Mouse (Mus musculus) neural tube, embryonic 11.5 days (tissue): ENCODE data around the gene Atp2a1. TPM values are rescaled to one million over a fixed set of nuclear protein-coding genes. Genes with fewer than 3 reads are reported as not detected.

Experiments used
- ATAC-seq: fragments of 200-750 bp; cut with Nextera tagmentation; 2 replicates; pipeline ENCODE4 v1.8.0; 2017; ENCODE audit warnings: moderate number of reproducible peaks, mild to moderate bottlenecking, moderate TSS enrichment, moderate library complexity; ENCODE audit not compliant: insufficient read depth, low FRiP score, low TSS enrichment
- DNase-seq: peaks from one replicate; pipeline ENCODE4 v3.0.0-alpha.2; 2015; ENCODE audit warnings: low spot score
- H3K27ac ChIP-seq: fragments of 300-500 bp; sonication (generic); 2 replicates; pipeline ENCODE4 v1.5.1; 2014; ENCODE audit warnings: low read depth, mild to moderate bottlenecking, low read length
- H3K27me3 ChIP-seq: fragments of 300-500 bp; sonication (generic); 2 replicates; pipeline ENCODE4 v1.6.1; 2014; ENCODE audit warnings: mild to moderate bottlenecking, low read length, mixed read lengths; ENCODE audit not compliant: control insufficient read depth, insufficient read depth
- H3K36me3 ChIP-seq: fragments of 300-500 bp; sonication (generic); 2 replicates; pipeline ENCODE4 v1.6.1; 2014; ENCODE audit warnings: mild to moderate bottlenecking, low read length, moderate library complexity, mixed read lengths; ENCODE audit not compliant: control insufficient read depth, insufficient read depth
- H3K4me1 ChIP-seq: fragments of 300-500 bp; sonication (generic); 2 replicates; pipeline ENCODE4 v1.6.1; 2014; ENCODE audit warnings: low read length, mixed read lengths; ENCODE audit not compliant: control insufficient read depth, insufficient read depth
- H3K4me2 ChIP-seq: fragments of 300-500 bp; sonication (generic); 2 replicates; pipeline ENCODE4 v1.6.1; 2014; ENCODE audit warnings: low read depth, mild to moderate bottlenecking, moderate library complexity
- H3K4me3 ChIP-seq: fragments of 300-500 bp; sonication (generic); 2 replicates; pipeline ENCODE4 v1.5.1; 2014; ENCODE audit warnings: low read depth, low read length
- H3K9ac ChIP-seq: fragments of 300-500 bp; sonication (generic); 2 replicates; pipeline ENCODE4 v1.6.1; 2014; ENCODE audit warnings: mild to moderate bottlenecking, low read length
- H3K9me3 ChIP-seq: fragments of 300-500 bp; sonication (generic); 2 replicates; pipeline ENCODE4 v1.6.1; 2016; ENCODE audit warnings: low read length; ENCODE audit not compliant: control insufficient read depth
- WGBS: fragments of 180-500 bp; shearing (Covaris S2); extraction: QIAGEN DNeasy Blood & Tissue Kit; methylation state at CpG from one replicate; pipeline ENCODE4 v1.1.7; 2014; 5-methylcytosine and 5-hydroxymethylcytosine counted together
- polyA plus RNA-seq: library from polyadenylated mRNA; unstranded; fragments of >200 nt; fragmentation: Nextera tagmentation; extraction: Ambion mirVana; gene quantifications from 2 replicates; pipeline ENCODE4 v1.2.1, GENCODE M21; 2014

Gene Atp2a1
- polyA plus RNA-seq, 1 experiment from 2014 or later, result 19.0 TPM

- ATAC-seq (no peak), DNase-seq (no peak)
- Histone ChIP-seq H3K27me3 (no peaks in the 10 kb centered on the region), H3K27ac (no peak overlapping the region), H3K4me3 (no peak overlapping the region), H3K9me3 (no peaks in the 10 kb centered on the region), H3K4me2 (no peak overlapping the region), H3K36me3 (no peaks in the 10 kb centered on the region), H3K4me1 (no peaks in the 10 kb centered on the region), H3K9ac (no peak overlapping the region)
- 64% methylated on average over 3 of the region's 3 CpGs for WGBS
These were observed 1.3 kb downstream of the Atp2a1 start for GRCm38 (mm10) chr7:126461626-126462025.

DNA sequence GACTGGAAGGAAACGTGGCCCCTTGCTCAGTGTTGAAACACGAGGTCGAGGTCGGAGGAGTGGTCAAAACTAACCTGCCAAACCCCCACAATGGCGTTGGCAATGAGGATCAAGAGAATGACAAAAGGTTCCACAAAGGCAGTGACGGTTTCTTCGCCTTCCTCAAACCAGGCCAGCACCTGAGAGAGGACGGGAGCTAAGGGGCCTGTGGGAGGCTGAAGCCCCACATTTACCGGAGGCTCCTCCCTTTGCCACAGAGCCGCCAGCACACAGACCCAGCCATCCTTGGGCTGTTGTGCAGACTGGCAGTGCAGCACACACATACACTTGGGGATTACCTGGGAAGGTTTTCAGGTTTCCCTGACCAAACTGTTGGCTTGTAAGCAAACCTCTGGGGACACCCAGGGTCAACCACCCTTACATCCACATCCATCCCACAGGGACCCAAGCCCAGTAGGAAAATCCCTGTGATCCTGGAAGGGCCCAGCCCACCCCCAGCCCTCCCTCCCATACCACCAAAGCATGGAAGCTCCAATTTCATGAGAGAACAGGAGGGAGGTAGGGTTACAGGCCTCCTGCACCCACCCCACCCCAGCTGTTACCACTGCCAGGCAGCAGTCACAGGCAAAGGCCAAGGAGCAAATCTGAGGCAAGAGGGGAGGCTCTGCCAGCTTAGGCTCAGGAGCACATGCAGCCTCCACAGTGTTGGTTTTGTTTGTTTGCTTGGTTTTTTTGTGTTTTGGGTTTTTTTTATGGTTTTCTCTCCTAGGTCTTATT is 2.1 kb downstream of the Atp2a1 start:
- ATAC-seq, result no peak
- H3K4me1 ChIP-seq, result no peaks in the 10 kb centered on the region

DNA sequence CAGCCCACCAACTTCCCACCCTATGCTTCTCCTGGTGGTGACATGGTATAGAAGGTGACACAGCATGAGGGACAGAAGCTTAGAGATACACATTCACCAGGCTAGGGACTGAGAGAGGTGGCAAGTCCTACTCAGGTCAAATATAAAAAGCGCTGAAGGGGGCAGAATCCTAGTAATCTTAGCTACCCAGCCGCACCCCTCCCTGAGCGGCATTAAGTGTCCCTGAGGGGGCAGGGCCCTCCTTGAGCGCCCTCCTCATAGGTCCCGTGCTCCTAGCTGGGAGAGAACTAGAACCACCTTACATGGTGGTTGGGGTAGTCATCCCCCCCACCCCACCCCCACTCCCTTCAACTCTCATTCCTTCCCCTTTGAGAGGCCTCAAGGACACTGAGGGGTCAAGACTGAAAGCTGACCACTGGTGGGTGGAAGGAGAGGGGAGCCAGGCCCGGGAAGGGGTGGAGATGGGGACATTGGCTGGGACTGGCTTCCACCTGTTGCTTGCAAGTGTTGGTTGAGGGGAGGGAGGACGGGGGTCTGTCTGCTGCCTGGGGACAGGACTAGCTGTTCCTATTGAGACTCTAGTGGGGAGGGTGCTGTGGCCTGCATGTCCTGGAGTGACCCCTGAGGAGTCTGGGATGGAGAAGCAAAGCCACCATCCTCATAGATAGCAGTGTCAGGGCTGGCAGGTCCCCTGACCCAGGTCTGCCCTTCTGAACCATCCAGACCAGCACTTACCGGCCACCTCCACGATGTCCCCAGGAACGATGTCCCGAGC is 3.9 kb downstream of the Atp2a1 start:
- ATAC-seq, result no peak

More for the DNA sequence above, 2.1 kb downstream of the Atp2a1 start:
- Histone ChIP-seq H3K27ac (no peak overlapping the region), H3K9me3 (no peaks in the 10 kb centered on the region), H3K9ac (no peak overlapping the region), H3K4me2 (no peak overlapping the region), H3K4me3 (no peak overlapping the region), H3K36me3 (no peaks in the 10 kb centered on the region), H3K27me3 (no peaks in the 10 kb centered on the region)
- 48% methylated on average over 10 of the region's 10 CpGs for WGBS
- no peak for DNase-seq

DNA sequence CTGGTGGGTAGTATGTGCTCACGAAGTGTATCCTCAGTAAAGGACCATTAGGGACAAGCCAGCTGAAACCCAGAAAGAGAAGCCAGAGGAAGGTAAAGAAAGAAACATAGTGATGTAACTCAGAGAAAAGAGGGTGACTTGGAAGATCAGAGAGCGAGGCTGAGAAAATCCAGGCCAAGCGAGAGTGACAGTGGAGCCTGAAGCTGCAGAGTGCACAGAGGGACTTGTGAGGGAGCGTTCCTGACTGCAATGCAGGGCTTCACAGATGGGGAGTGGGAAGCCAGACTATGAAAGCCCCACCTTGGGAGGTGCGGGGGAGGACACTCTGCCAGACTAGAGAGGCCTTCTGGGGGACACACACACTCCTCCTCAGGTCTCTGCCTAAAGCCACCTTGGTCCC is 4.7 kb downstream of the Atp2a1 start:
- Histone ChIP-seq H3K4me3 (no peak overlapping the region), H3K9me3 (no peaks in the 10 kb centered on the region), H3K27me3 (no peaks in the 10 kb centered on the region), H3K4me1 (no peaks in the 10 kb centered on the region), H3K4me2 (no peak overlapping the region), H3K27ac (no peak overlapping the region), H3K36me3 (no peaks in the 10 kb centered on the region), H3K9ac (no peak overlapping the region)
- ATAC-seq, result no peak
- 82% methylated on average over 5 of the region's 5 CpGs for WGBS
- DNase-seq, result no peak

More for the DNA sequence above, 3.9 kb downstream of the Atp2a1 start:
- DNase-seq, result no peak
- no peak overlapping the region for H3K27ac ChIP-seq
- H3K9me3 ChIP-seq, result no peaks in the 10 kb centered on the region
- 74% methylated on average over 11 of the region's 11 CpGs for WGBS
- H3K4me2 ChIP-seq, result no peak overlapping the region
- H3K36me3 ChIP-seq, result no peaks in the 10 kb centered on the region
- H3K4me3 ChIP-seq, result no peak overlapping the region
- H3K27me3 ChIP-seq, result no peaks in the 10 kb centered on the region
- no peaks in the 10 kb centered on the region for H3K4me1 ChIP-seq
- no peak overlapping the region for H3K9ac ChIP-seq

DNA sequence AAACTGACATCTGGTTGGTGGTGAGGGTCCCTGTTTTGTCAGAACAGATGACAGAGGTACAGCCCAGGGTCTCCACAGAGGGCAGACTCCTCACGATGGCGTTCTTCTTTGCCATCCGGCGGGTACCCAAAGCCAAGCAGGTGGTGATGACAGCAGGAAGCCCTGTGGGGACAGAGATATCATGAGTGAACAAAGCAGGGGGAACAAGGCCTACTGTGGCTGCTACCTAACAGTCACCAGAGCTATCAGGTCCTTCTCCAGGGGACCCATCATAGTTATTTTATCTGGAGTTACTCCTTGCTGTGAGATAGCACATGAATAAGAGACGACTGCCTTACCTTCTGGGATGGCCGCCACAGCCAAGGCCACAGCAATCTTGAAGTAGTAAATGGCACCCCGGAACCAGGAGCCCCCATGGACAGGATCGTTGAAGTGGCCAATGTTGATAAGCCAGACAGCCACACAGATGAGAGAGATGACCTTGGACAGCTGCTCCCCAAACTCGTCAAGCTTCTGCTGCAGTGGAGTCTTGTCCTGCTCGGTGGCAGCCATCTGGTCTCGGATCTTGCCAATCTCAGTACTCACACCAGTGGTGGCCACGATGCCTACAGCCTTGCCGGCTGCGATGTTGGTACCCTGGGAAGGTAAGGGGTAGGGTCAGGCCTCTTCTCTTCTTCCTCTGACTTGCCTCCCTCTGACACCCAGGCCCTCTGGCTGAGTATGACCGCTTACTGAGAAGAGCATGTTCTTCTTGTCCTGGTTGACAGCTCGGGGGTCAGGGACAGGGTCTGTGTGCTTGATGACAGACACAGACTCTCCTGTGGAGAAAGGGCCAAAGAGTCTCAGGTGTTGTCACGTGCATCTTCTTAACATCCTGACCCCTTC is 6.3 kb downstream of the Atp2a1 start:
- Histone ChIP-seq H3K27me3 (no peaks in the 10 kb centered on the region), H3K4me3 (no peak overlapping the region), H3K9me3 (no peaks in the 10 kb centered on the region), H3K9ac (no peak overlapping the region), H3K4me2 (no peak overlapping the region), H3K36me3 (no peaks in the 10 kb centered on the region), H3K4me1 (no peaks in the 10 kb centered on the region), H3K27ac (no peak overlapping the region)
- ATAC-seq (no peak), DNase-seq (no peak)
- 91% methylated on average over 17 of the region's 17 CpGs for WGBS

DNA sequence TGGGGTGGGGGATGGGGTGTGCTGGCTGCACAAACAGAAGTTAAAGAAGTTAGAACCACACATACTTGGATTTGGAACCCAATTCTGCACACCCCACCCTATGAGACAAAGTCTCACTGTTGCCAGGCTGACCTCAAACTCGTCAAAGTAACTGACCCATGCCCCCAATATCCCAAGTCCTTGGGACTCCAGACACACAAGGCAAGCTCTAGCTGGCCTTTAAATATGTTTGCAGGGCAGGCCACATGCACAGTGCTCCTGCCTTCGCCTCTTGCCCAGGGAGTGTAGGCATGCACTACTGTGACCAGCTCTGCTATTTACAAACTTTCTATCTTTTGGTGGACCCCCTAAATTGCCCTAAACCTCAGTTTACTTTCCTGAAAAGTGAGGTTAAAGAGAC is 7.7 kb downstream of the Atp2a1 start:
- H3K27me3 ChIP-seq, result no peaks in the 10 kb centered on the region
- 77% methylated on average over 2 of the region's 2 CpGs for WGBS
- H3K9me3 ChIP-seq, result no peaks in the 10 kb centered on the region
- DNase-seq, result no peak
- no peak overlapping the region for H3K27ac ChIP-seq
- no peaks in the 10 kb centered on the region for H3K36me3 ChIP-seq
- no peak overlapping the region for H3K4me3 ChIP-seq
- H3K4me2 ChIP-seq, result no peak overlapping the region
- H3K4me1 ChIP-seq, result no peaks in the 10 kb centered on the region
- no peak for ATAC-seq
- H3K9ac ChIP-seq, result no peak overlapping the region

DNA sequence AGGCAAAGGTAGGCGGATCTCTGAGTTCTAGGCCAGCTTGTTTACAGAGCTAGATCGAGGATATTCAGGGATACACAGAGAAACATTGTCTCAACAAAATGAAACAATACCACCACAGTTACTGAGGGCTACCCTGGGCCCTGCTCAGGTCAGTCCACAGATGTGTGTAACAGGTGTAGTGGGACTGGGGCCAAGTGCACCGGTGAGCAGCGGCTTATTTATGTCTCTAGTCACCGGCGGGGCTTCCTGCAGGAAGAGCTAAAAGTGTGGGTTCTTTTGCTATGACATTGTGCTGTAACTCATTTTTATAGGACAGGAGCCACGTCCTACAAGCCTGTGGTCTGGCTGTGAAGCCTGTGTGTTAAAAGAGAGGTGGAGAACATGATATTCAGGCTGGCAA is 9.0 kb downstream of the Atp2a1 start:
- ATAC-seq, result no peak
- DNase-seq, result no peak
- no peaks in the 10 kb centered on the region for H3K27me3 ChIP-seq
- H3K4me2 ChIP-seq, result no peak overlapping the region
- no peak overlapping the region for H3K9ac ChIP-seq
- H3K4me3 ChIP-seq, result no peak overlapping the region
- 64% methylated on average over 7 of the region's 7 CpGs for WGBS
- H3K4me1 ChIP-seq, result no peaks in the 10 kb centered on the region
- no peak overlapping the region for H3K27ac ChIP-seq
- H3K36me3 ChIP-seq, result no peaks in the 10 kb centered on the region
- no peaks in the 10 kb centered on the region for H3K9me3 ChIP-seq

GRCm38 (mm10) chr7:126452244-126452643 is 10.7 kb downstream of the Atp2a1 start:
- no peak for ATAC-seq
- H3K9me3 ChIP-seq, result no peaks in the 10 kb centered on the region
- no peaks in the 10 kb centered on the region; the same call in 1 of the 2 replicates for H3K36me3 ChIP-seq
- no peak for DNase-seq
- H3K9ac ChIP-seq, result no peak overlapping the region
- no peak overlapping the region for H3K4me2 ChIP-seq
- no peaks in the 10 kb centered on the region for H3K4me1 ChIP-seq
- H3K27me3 ChIP-seq, result no peaks in the 10 kb centered on the region
- no peak overlapping the region for H3K27ac ChIP-seq
- no peak overlapping the region for H3K4me3 ChIP-seq
- WGBS, result 95% methylated on average over 3 of the region's 3 CpGs
